Mouse (Mus musculus): ENCODE measurements around the gene Znhit2. TPM values are rescaled to one million over a fixed set of nuclear protein-coding genes. Genes with fewer than 3 reads are reported as not detected.
A peak's percentile ranks its signal among the peaks of the same experiment; 100 is the strongest.

The Znhit2 gene
- total RNA-seq, 2 experiments from 2014 or later = 32.2 to 35.0 TPM

- no peak for DNase-seq (ENCODE audit: low spot score in 2 of 2)
Observed at GRCm38 (mm10) chr19:6069851-6070250, 8.9 kb downstream of the Znhit2 start.

GRCm38 (mm10) chr19:6070571-6071250 lies 9.7 kb downstream of the Znhit2 start:
- no peak for DNase-seq (ENCODE audit: low spot score in 2 of 2)

GRCm38 (mm10) chr19:6071261-6071660 lies 10.3 kb downstream of the Znhit2 start:
- no peak for DNase-seq (ENCODE audit: low spot score in 2 of 2)

- no peak for DNase-seq (ENCODE audit: low spot score in 2 of 2)
Observed at GRCm38 (mm10) chr19:6073889-6074288, 12.9 kb downstream of the Znhit2 start.

GRCm38 (mm10) chr19:6076564-6077393 lies 15.8 kb downstream of the Znhit2 start, which contains the start of gene Vps51:
Gene Vps51, minus strand, starts transcription at chr19:6077231.
- DNase-seq (ENCODE audit: low spot score in 2 of 2) = peak; percentile 87 to 88

GRCm38 (mm10) chr19:6079983-6080480 lies 19.0 kb downstream of the Znhit2 start, which contains the start of gene Tmem262:
Gene Tmem262, plus strand, starts transcription at chr19:6080033.
- DNase-seq (ENCODE audit: low spot score in 2 of 2) = no peak

GRCm38 (mm10) chr19:6082156-6082555 lies 21.2 kb downstream of the Znhit2 start, which contains the start of gene Gm28374:
Gene Gm28374, minus strand, starts transcription at chr19:6082256.
- DNase-seq (ENCODE audit: low spot score in 2 of 2) = no peak

- DNase-seq (ENCODE audit: low spot score in 2 of 2) = peak; percentile 95 to 96
Observed at GRCm38 (mm10) chr19:6084478-6085248, 23.7 kb downstream of the Znhit2 start, which contains the start of the genes Zfpl1 and Cdca5. Gene Zfpl1, minus strand, starts transcription at chr19:6084956. Gene Cdca5, plus strand, starts transcription at chr19:6084983.

- DNase-seq (ENCODE audit: low spot score in 2 of 2) = no peak
Observed at GRCm38 (mm10) chr19:6085417-6085879, 24.5 kb downstream of the Znhit2 start.

- DNase-seq (ENCODE audit: low spot score in 2 of 2) = no peak
Observed at GRCm38 (mm10) chr19:6088841-6089240, 27.8 kb downstream of the Znhit2 start.

GRCm38 (mm10) chr19:6094119-6094518 lies 33.1 kb downstream of the Znhit2 start, which contains the start of gene AC131692.1:
Gene AC131692.1, plus strand, starts transcription at chr19:6094419.
- DNase-seq (ENCODE audit: low spot score in 2 of 2) = no peak

GRCm38 (mm10) chr19:6097847-6098246 lies 36.9 kb downstream of the Znhit2 start:
- no peak for DNase-seq (ENCODE audit: low spot score in 2 of 2)

GRCm38 (mm10) chr19:6101186-6101585 lies 40.2 kb downstream of the Znhit2 start:
- no peak for DNase-seq (ENCODE audit: low spot score in 2 of 2)

GRCm38 (mm10) chr19:6102169-6102853 lies 41.3 kb downstream of the Znhit2 start:
- DNase-seq (ENCODE audit: low spot score in 2 of 2) = no peak

GRCm38 (mm10) chr19:6104476-6104875 lies 43.5 kb downstream of the Znhit2 start:
- no peak for DNase-seq (ENCODE audit: low spot score in 2 of 2)

GRCm38 (mm10) chr19:6105586-6105985 lies 44.6 kb downstream of the Znhit2 start, which contains the start of gene Naaladl1:
Gene Naaladl1, plus strand, starts transcription at chr19:6105782.
- DNase-seq (ENCODE audit: low spot score in 2 of 2) = no peak
